Mouse (Mus musculus) midbrain, embryonic 10.5 days (tissue): ENCODE data around the gene Stag1. TPM values are rescaled to one million over a fixed set of nuclear protein-coding genes. Genes with fewer than 3 reads are reported as not detected.

Experiments used
- DNase-seq: peaks from one replicate; pipeline ENCODE4 v3.0.0-alpha.2; 2017; ENCODE audit warnings: low spot score
- H3K27ac ChIP-seq: fragments of 300-500 bp; sonication (generic); replicated peaks from 2 replicates; pipeline ENCODE4 v1.5.1; 2016; ENCODE audit warnings: mild to moderate bottlenecking
- H3K27me3 ChIP-seq: fragments of 300-500 bp; sonication (generic); 2 replicates; pipeline ENCODE4 v1.6.1; 2016; ENCODE audit warnings: low read depth, mild to moderate bottlenecking; ENCODE audit not compliant: poor library complexity, severe bottlenecking
- H3K36me3 ChIP-seq: fragments of 300-500 bp; sonication (generic); 2 replicates; pipeline ENCODE4 v1.6.1; 2016; ENCODE audit warnings: mild to moderate bottlenecking, moderate library complexity
- H3K4me1 ChIP-seq: fragments of 300-500 bp; sonication (generic); 2 replicates; pipeline ENCODE4 v1.6.1; 2016
- H3K4me3 ChIP-seq: fragments of 300-500 bp; sonication (generic); 2 replicates; pipeline ENCODE4 v1.5.1; 2016; ENCODE audit warnings: mild to moderate bottlenecking, moderate library complexity
- H3K9me3 ChIP-seq: fragments of 300-500 bp; sonication (generic); replicated peaks from 2 replicates; pipeline ENCODE4 v1.6.1; 2016; ENCODE audit warnings: mild to moderate bottlenecking
- WGBS: fragments of 180-500 bp; shearing (Covaris S2); methylation state at CpG from one replicate; pipeline ENCODE4 v1.1.7; 2016; 5-methylcytosine and 5-hydroxymethylcytosine counted together
- polyA plus RNA-seq: library from polyadenylated mRNA; unstranded; fragments of >200 nt; fragmentation: Nextera tagmentation; extraction: Ambion mirVana; gene quantifications from 2 replicates; pipeline ENCODE4 v1.2.1, GENCODE M21; 2016

Stag1 gene
- polyA plus RNA-seq, 1 experiment from 2014 or later, result 51.6 TPM

DNA sequence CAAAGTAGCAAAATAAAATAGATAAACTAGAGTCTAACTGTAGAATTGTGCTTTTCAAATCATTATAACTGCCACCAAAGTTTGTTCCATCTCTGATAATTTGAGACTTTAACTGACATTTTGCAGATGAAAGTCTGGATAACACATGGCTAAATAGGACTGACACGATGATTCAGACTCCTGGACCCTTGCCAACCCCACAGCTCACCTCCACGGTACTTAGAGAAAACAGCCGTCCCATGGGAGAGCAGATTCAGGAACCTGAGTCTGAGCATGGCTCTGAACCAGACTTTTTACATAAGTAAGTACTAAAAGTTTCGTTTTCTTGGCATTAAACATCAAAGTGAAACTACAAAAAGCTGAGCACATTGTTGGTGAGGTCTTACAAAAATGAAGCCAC lies 353.9 kb downstream of the Stag1 start:
- Histone ChIP-seq H3K36me3 (peaks cover 81% of the 10 kb centered on the region), H3K4me1 (no peaks in the 10 kb centered on the region), H3K27me3 (no peaks in the 10 kb centered on the region), H3K27ac (no peak overlapping the region), H3K4me3 (no peak overlapping the region), H3K9me3 (no peaks in the 10 kb centered on the region)
- no peak for DNase-seq
- 90% methylated on average over 4 of the region's 4 CpGs for WGBS

DNA sequence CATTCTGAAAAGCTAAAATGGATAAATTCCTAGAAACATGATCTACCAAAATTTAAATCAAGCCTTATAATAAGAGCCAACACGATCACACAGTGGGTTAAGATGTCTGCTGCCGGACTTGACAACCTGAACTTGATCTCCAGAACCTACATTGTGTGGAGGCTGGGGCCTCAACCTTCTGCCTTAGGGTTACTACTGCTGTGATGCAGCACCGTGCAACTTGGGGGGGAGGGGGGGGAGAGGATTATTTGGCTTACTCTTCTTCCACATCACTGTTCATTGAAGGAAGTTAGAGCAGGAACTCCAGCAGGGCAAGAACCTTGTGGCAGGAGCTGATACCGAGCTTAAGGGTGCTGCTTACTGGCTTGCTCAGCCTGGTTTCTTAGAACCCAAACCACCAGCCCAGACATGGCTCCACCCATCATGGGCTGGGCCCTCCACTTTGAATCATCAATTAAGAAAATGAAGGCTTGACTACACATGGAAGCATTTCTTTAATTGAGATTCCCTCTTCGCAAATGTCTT lies 365.4 kb downstream of the Stag1 start:
- no peaks in the 10 kb centered on the region for H3K9me3 ChIP-seq
- peaks cover 18% of the 10 kb centered on the region for H3K4me1 ChIP-seq
- peaks cover 26% of the 10 kb centered on the region for H3K36me3 ChIP-seq
- no peaks in the 10 kb centered on the region for H3K27me3 ChIP-seq
- no peak for DNase-seq
- no peak overlapping the region for H3K4me3 ChIP-seq
- no peak overlapping the region for H3K27ac ChIP-seq
- WGBS, result 66% methylated on average over 5 of the region's 5 CpGs

GRCm38 (mm10) chr9:100963428-100963912 lies 365.9 kb downstream of the Stag1 start:
- WGBS, result 54% methylated on average over 1 of the region's 1 CpGs
- peaks cover 21% of the 10 kb centered on the region for H3K36me3 ChIP-seq
- H3K4me3 ChIP-seq, result no peak overlapping the region
- no peak overlapping the region; the same call in 1 of the 2 replicates for H3K27ac ChIP-seq
- DNase-seq, result no peak
- H3K4me1 ChIP-seq, result peaks cover 18% of the 10 kb centered on the region
- no peaks in the 10 kb centered on the region for H3K9me3 ChIP-seq
- H3K27me3 ChIP-seq, result no peaks in the 10 kb centered on the region

DNA sequence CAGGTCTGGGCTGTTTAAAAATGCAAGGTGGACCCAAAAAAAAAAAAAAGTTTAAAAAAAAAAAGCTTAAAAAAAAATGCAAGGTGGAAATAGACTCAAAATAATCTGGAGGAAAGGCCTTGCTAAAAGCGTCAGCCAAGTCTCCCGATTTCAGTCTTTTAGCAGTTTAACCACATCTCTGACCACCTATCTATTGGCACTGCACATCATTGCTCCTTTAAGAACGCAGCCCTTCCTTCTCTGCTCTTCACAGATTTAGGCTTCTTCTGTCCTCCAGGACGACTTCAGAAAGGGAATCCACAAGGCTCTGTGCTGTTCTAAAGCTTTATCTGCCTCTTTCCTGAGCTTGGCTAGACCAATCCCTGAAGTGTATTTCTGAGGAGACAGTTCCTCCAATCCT lies 366.5 kb downstream of the Stag1 start:
- Histone ChIP-seq H3K27ac (no peak overlapping the region), H3K36me3 (peaks cover 15% of the 10 kb centered on the region), H3K4me1 (peaks cover 18% of the 10 kb centered on the region), H3K9me3 (no peaks in the 10 kb centered on the region), H3K27me3 (no peaks in the 10 kb centered on the region), H3K4me3 (no peak overlapping the region)
- DNase-seq, result no peak
- WGBS, result 80% methylated on average over 4 of the region's 4 CpGs

- Histone ChIP-seq H3K27me3 (no peaks in the 10 kb centered on the region), H3K4me3 (no peak overlapping the region), H3K4me1 (peaks cover 1% of the 10 kb centered on the region), H3K9me3 (no peaks in the 10 kb centered on the region), H3K36me3 (no peaks in the 10 kb centered on the region), H3K27ac (no peak overlapping the region)
- DNase-seq, result no peak
- 78% methylated on average over 2 of the region's 2 CpGs for WGBS
Observed at GRCm38 (mm10) chr9:100969461-100969860, 371.9 kb downstream of the Stag1 start.

DNA sequence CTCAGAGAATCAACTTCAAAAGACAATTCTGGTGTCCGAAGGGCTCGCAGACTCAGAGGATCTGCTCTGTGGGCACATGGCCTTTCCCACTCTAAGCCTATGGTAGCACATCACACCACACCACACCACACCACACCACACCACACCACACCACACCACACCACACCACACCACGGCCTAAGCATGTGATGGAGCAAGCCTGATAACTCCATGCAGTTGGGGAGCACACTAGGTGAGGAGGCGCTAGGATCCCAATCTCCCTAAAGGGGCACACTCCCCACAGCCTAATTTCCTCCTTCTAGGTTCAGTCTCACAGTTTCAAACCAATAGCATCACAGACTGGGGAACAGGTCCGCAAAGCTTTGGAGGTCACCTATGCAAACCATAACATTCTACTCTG lies 381.1 kb downstream of the Stag1 start:
- Histone ChIP-seq H3K27me3 (no peaks in the 10 kb centered on the region), H3K27ac (no peak overlapping the region), H3K9me3 (no peaks in the 10 kb centered on the region), H3K36me3 (peaks cover 10% of the 10 kb centered on the region), H3K4me1 (no peaks in the 10 kb centered on the region), H3K4me3 (no peak overlapping the region)
- WGBS, result 91% methylated on average over 5 of the region's 5 CpGs
- no peak for DNase-seq

GRCm38 (mm10) chr9:100979260-100979659 lies 381.7 kb downstream of the Stag1 start:
- Histone ChIP-seq H3K9me3 (no peaks in the 10 kb centered on the region), H3K4me1 (no peaks in the 10 kb centered on the region), H3K27ac (no peak overlapping the region), H3K36me3 (peaks cover 16% of the 10 kb centered on the region), H3K27me3 (no peaks in the 10 kb centered on the region), H3K4me3 (no peak overlapping the region)
- DNase-seq, result no peak
- WGBS, result 84% methylated on average over 5 of the region's 5 CpGs

DNA sequence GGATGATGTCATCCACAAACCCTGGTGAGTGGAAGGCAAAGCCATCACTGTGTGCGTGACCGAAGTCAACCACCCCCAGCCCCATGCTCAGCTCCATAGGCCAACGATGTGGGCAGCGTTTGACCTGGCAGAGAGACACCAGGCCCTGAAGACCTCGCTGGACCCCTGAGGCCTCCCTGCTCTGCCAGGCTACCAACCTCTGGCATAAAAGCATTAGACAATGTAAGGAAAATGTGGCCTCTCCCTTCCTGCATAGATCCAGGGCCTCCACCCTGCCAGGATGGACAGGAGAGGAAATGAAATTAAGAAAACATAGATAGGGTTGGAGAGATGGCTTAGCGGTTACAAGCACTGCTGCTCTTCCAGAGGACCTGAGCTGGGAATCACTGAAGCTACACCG lies 385.2 kb downstream of the Stag1 start:
- Histone ChIP-seq H3K9me3 (no peaks in the 10 kb centered on the region), H3K4me3 (no peak overlapping the region), H3K4me1 (no peaks in the 10 kb centered on the region), H3K36me3 (peaks cover 36% of the 10 kb centered on the region), H3K27me3 (no peaks in the 10 kb centered on the region), H3K27ac (no peak overlapping the region)
- 94% methylated on average over 7 of the region's 7 CpGs for WGBS
- DNase-seq, result no peak

- Histone ChIP-seq H3K4me1 (no peaks in the 10 kb centered on the region), H3K27me3 (no peaks in the 10 kb centered on the region), H3K9me3 (peaks cover 11% of the 10 kb centered on the region), H3K27ac (no peak overlapping the region), H3K4me3 (no peak overlapping the region), H3K36me3 (peaks cover 46% of the 10 kb centered on the region)
- DNase-seq, result no peak
- 95% methylated on average over 25 of the region's 25 CpGs for WGBS
Observed at GRCm38 (mm10) chr9:100984381-100985310, 387.0 kb downstream of the Stag1 start.

DNA sequence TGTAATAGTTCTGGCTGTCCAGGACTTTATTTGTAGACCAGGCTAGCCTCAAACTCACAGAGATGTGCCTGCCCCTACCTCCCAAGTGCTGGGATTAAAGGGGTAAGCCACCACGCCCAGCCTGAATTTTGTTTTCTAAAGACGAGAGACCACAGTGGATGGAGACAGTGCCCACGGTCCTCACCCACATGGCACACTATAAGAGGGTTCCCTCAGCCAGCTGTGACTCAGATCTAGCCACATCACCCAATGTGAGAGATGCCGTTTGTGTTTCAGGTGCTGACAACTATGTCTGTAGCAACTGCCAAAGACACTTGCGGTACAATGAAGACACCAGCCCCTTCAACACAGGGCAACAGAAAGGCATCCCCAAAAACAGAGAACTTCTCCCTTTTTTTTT lies 389.4 kb downstream of the Stag1 start:
- no peak overlapping the region for H3K4me3 ChIP-seq
- H3K9me3 ChIP-seq, result peaks cover 15% of the 10 kb centered on the region
- no peaks in the 10 kb centered on the region for H3K27me3 ChIP-seq
- no peak overlapping the region for H3K27ac ChIP-seq
- WGBS, result 93% methylated on average over 5 of the region's 5 CpGs
- no peaks in the 10 kb centered on the region for H3K4me1 ChIP-seq
- H3K36me3 ChIP-seq, result peaks cover 53% of the 10 kb centered on the region
- DNase-seq, result no peak

DNA sequence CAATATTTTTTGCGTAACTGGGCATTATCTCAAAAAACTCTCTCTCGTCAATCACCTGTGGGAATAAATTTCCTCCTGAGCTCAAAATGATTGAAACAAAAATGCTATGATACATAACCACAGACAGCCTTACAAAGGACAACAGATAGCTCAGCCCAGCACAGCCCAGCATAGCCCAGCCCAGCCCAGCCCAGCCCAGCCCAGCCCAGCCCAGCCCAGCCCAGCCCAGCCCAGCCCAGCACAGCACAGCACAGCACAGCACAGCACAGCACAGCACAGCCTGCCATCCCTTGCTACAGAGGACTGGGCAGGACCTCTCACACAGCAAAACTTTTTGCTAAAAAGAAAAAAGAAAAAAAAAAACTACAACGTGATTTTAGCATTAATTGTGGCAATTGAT lies 390.3 kb downstream of the Stag1 start:
- Histone ChIP-seq H3K36me3 (peaks cover 48% of the 10 kb centered on the region), H3K27ac (no peak overlapping the region), H3K27me3 (no peaks in the 10 kb centered on the region), H3K9me3 (peaks cover 15% of the 10 kb centered on the region), H3K4me1 (no peaks in the 10 kb centered on the region), H3K4me3 (no peak overlapping the region)
- DNase-seq, result no peak
- WGBS, result 96% methylated on average over 3 of the region's 3 CpGs

DNA sequence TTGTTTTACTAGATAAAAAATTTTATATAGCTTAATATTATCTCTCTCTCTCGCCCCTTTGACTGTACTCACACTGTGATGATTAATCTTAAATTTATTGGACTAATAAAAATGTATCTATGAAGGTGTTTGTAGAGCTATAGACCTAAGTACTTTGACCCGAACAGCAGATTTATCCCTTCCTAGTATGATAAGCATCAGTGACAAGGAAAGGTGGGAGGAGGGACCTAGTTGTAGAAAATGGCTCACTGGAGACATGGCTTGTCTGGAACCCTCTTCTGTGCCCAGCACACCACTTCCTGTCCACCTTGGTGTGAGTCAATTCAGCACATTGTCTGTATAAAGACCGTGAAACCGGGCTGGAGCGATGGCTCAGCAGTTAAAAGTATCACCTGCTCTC lies 393.0 kb downstream of the Stag1 start:
- no peak overlapping the region for H3K27ac ChIP-seq
- no peak for DNase-seq
- no peak overlapping the region for H3K4me3 ChIP-seq
- H3K4me1 ChIP-seq, result no peaks in the 10 kb centered on the region
- H3K36me3 ChIP-seq, result peaks cover 47% of the 10 kb centered on the region
- peaks cover 15% of the 10 kb centered on the region for H3K9me3 ChIP-seq
- whole genome bisulfite sequencing, result 92% methylated on average over 5 of the region's 5 CpGs
- no peaks in the 10 kb centered on the region for H3K27me3 ChIP-seq

DNA sequence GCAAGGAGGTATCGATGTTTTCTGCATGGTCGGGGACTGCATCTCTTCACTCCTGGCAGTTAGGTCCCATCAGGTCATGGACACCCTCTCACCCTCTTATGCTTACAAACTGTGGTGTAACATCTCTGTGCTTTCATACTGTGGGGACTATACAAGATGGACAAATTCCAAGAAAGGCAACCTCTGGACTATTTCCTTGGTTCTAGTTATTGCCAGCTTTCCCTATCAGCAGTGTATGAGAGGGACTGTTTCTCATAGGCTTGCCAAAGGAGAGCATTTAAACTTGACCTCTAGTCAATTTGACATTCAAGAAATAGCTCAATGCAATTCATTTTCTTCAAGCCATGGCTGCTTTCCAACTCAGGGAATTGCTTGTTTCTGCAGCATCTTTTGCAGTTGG lies 393.7 kb downstream of the Stag1 start:
- Histone ChIP-seq H3K27me3 (no peaks in the 10 kb centered on the region), H3K4me1 (no peaks in the 10 kb centered on the region), H3K36me3 (peaks cover 42% of the 10 kb centered on the region), H3K9me3 (peaks cover 15% of the 10 kb centered on the region), H3K27ac (no peak overlapping the region), H3K4me3 (no peak overlapping the region)
- DNase-seq, result no peak
- 99% methylated on average over 2 of the region's 2 CpGs for WGBS
